Mouse (Mus musculus): Measurements from ENCODE around the gene Rab4a.

- TF ChIP-seq CTCF (IDR thresholded peaks at IDR 0.05; ENCODE audit: control insufficient read depth, insufficient read depth, insufficient read length) (no peak), MYOG (IDR thresholded peaks at IDR 0.05; ENCODE audit: control insufficient read depth, extremely low read depth, insufficient read length) (no peak), USF1 (IDR thresholded peaks at IDR 0.05; ENCODE audit: low read depth) (no peak), MAX (IDR thresholded peaks at IDR 0.05) (no peak), MYOD1 (IDR thresholded peaks at IDR 0.05; ENCODE audit: control insufficient read depth, insufficient read length, low read depth) (no peak), FOSL1 (IDR thresholded peaks at IDR 0.05; ENCODE audit: insufficient read depth, low read length, poor library complexity, severe bottlenecking) (no peak), CEBPB (IDR thresholded peaks at IDR 0.05; ENCODE audit: low read depth) (no peak)
Measured at GRCm38 (mm10) chr8:123842086-123842485, 36.3 kb downstream of the Rab4a start.

Data from C2C12 (cell line).